Mouse (Mus musculus) hematopoietic stem cell, adult 5-6 weeks (primary cell): ENCODE measurements around the gene Tmem63c. TPM values are rescaled to one million over a fixed set of nuclear protein-coding genes. Genes with fewer than 3 reads are reported as not detected.
A peak's percentile ranks its signal among the peaks of the same experiment; 100 is the strongest.

Experiments
- ATAC-seq, 2 experiments: fragments of 125-278 bp in 1 of 2; replicated peaks in 1 of 2; 2 replicates each; pipeline ENCODE4 v1.8.0; 2016 to 2017; ENCODE audit warnings: inconsistent platforms in 2 of 2, mild to moderate bottlenecking in 2 of 2, moderate number of reproducible peaks in 2 of 2, low read depth in 1 of 2, moderate TSS enrichment in 1 of 2; ENCODE audit not compliant: low FRiP score in 2 of 2, poor library complexity in 2 of 2, severe bottlenecking in 2 of 2, insufficient read depth in 1 of 2, low TSS enrichment in 1 of 2
- total RNA-seq: library from RNA; stranded (forward); fragments of 172-1452, 232-1000 nt; gene quantifications from 2 replicates; pipeline ENCODE4 v1.2.3, GENCODE M21; 2017

The Tmem63c gene
- total RNA-seq, 1 experiment from 2014 or later: not detected

- no peak for ATAC-seq
Measured at GRCm38 (mm10) chr12:87089701-87090100, 68.6 kb downstream of the Tmem63c start.

- ATAC-seq: no peak
Measured at GRCm38 (mm10) chr12:87091916-87092315, 70.8 kb downstream of the Tmem63c start.

GRCm38 (mm10) chr12:87093249-87093648 lies 72.1 kb downstream of the Tmem63c start:
- ATAC-seq: no peak

- no peak for ATAC-seq
Measured at GRCm38 (mm10) chr12:87093671-87094070, 72.5 kb downstream of the Tmem63c start.

GRCm38 (mm10) chr12:87100331-87100730 lies 79.2 kb downstream of the Tmem63c start:
- no peak for ATAC-seq

GRCm38 (mm10) chr12:87102165-87102631 lies 81.1 kb downstream of the Tmem63c start, which contains the start of gene Ngb:
Gene Ngb (minus strand): TSS chr12:87102539.
- no peak for ATAC-seq

GRCm38 (mm10) chr12:87103471-87103870 lies 82.3 kb downstream of the Tmem63c start:
- no peak for ATAC-seq

- no peak for ATAC-seq
Measured at GRCm38 (mm10) chr12:87104796-87105195, 83.7 kb downstream of the Tmem63c start.

- no peak for ATAC-seq
Measured at GRCm38 (mm10) chr12:87107357-87107977, 86.3 kb downstream of the Tmem63c start.

- no peak for ATAC-seq
Measured at GRCm38 (mm10) chr12:87121918-87122589, 100.9 kb downstream of the Tmem63c start.

- ATAC-seq: no peak
Measured at GRCm38 (mm10) chr12:87127256-87127655, 106.1 kb downstream of the Tmem63c start.

GRCm38 (mm10) chr12:87130224-87130623 lies 109.1 kb downstream of the Tmem63c start:
- ATAC-seq: no peak

GRCm38 (mm10) chr12:87131181-87131580 lies 110.0 kb downstream of the Tmem63c start:
- no peak for ATAC-seq

GRCm38 (mm10) chr12:87131619-87132018 lies 110.5 kb downstream of the Tmem63c start:
- ATAC-seq: peak in 1 of 2 experiments; percentile 39; a peak in 1 of 4 replicates

- no peak for ATAC-seq
Measured at GRCm38 (mm10) chr12:87132210-87132609, 111.1 kb downstream of the Tmem63c start.

GRCm38 (mm10) chr12:87132784-87133183 lies 111.6 kb downstream of the Tmem63c start:
- ATAC-seq: no peak

- no peak for ATAC-seq
Measured at GRCm38 (mm10) chr12:87137439-87138341, 116.5 kb downstream of the Tmem63c start.

- no peak for ATAC-seq
Measured at GRCm38 (mm10) chr12:87138342-87138701, 117.2 kb downstream of the Tmem63c start.
